ENCODE assay signal across 10 mouse cellular contexts in the genomic region with DNA sequence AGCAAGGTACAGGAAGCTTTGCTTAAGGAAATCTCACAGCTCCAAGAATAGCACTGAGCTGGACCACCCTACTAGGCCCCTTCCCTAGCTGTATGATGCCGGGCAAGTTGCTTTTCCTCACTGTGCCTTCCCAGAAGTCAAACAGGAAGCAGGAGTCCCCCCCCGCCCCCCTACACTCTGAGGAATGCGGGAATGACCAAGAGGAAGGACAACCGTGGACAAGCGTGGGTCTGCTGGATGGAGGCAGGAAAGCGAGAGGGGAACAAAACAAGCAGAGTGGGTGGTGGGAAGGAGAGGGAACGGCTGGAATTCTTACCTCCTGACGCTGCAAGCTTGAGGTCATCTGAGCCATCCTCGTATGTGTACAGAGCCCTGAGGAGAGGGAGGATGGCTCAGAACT. TPM values are rescaled to one million over a fixed set of nuclear protein-coding genes. Genes with fewer than 3 reads are reported as not detected.
DNase-seq lines count a peak whose midpoint lies in the region; ATAC-seq and TF ChIP-seq lines count a peak whose summit lies in the region.
"Had no signal": no experiment of that assay in that cellular context is flagged by ENCODE, and none has a peak within 500 bp of the region (broad histone marks: within the 10 kb centered on the region; RNA-seq: fewer than 3 reads in every experiment).

No protein-coding gene starts in this region.

- H3K4me2 ChIP-seq in heart, embryonic 12.5 days, result peak overlapping the region; percentile 4; the same call in 1 of the 2 replicates
- H3K4me2 ChIP-seq in limb, embryonic 15.5 days, result no peak overlapping the region

- peaks cover 55% of the 10 kb centered on the region for H3K4me1 ChIP-seq in heart, embryonic 12.5 days (replicated peaks)
- peaks cover 15% of the 10 kb centered on the region for H3K4me1 ChIP-seq in spleen, adult 2 months (ENCODE audit: control insufficient read depth, insufficient read depth, insufficient read length)
- H3K4me1 ChIP-seq in limb, embryonic 15.5 days, result peaks cover 51% of the 10 kb centered on the region

- H3K36me3 ChIP-seq in heart, embryonic 12.5 days, result peaks cover 37% of the 10 kb centered on the region
- H3K36me3 ChIP-seq in spleen, adult 2 months (ENCODE audit: control insufficient read depth, insufficient read depth, low read length), result no peaks in the 10 kb centered on the region
- H3K36me3 ChIP-seq in limb, embryonic 15.5 days, result peaks cover 44% of the 10 kb centered on the region

- no peak for ATAC-seq in heart, embryonic 12.5 days (ENCODE audit: insufficient number of reproducible peaks, low FRiP score)
- no peak for ATAC-seq in limb, embryonic 15.5 days (ENCODE audit: insufficient number of reproducible peaks, low FRiP score, low TSS enrichment, low read depth)
- ATAC-seq in monocyte, adult 5-6 weeks (replicated peaks; ENCODE audit: insufficient number of reproducible peaks, low FRiP score, low TSS enrichment, poor library complexity, severe bottlenecking), result no peak
- ATAC-seq: activated CD4-positive, CD25-positive, alpha-beta regulatory T cell, adult 4 months had no signal

- peaks cover 58% of the 10 kb centered on the region for H3K27me3 ChIP-seq in heart, embryonic 12.5 days (replicated peaks)
- peaks cover 16% of the 10 kb centered on the region for H3K27me3 ChIP-seq in spleen, adult 2 months (ENCODE audit: control insufficient read depth, insufficient read depth, low read length)
- no peaks in the 10 kb centered on the region for H3K27me3 ChIP-seq in limb, embryonic 15.5 days

- peaks cover 3% of the 10 kb centered on the region; the same call in 1 of the 2 replicates for H3K9me3 ChIP-seq in heart, embryonic 12.5 days (replicated peaks)
- no peaks in the 10 kb centered on the region for H3K9me3 ChIP-seq in limb, embryonic 15.5 days

- no peak for TF ChIP-seq CTCF in spleen, adult 2 months (IDR thresholded peaks at IDR 0.05; ENCODE audit: extremely low read depth, insufficient read depth, insufficient read length, insufficient replicate concordance)

- no peak for TF ChIP-seq POLR2A in spleen, adult 2 months (IDR thresholded peaks at IDR 0.05; ENCODE audit: low read depth, low read length)

- H3K4me3 ChIP-seq in heart, embryonic 12.5 days, result no peak overlapping the region
- no peak overlapping the region for H3K4me3 ChIP-seq in spleen, adult 2 months (ENCODE audit: extremely low read depth, insufficient read depth, insufficient read length)
- no peak overlapping the region for H3K4me3 ChIP-seq in limb, embryonic 15.5 days

- DNase-seq in heart, adult 18-20 months, result no peak
- DNase-seq in spleen, adult 2 months (ENCODE audit: low read depth in 1 of 2, low spot score in 2 of 2), result no peak
- DNase-seq in spleen, postnatal 4 days (ENCODE audit: low spot score in 2 of 2), result no peak
- DNase-seq in gastrocnemius, postnatal 25 days, result no peak
- DNase-seq in embryo, embryonic 9.5 days (ENCODE audit: extremely low spot score), result no peak

- H3K9ac ChIP-seq in heart, embryonic 12.5 days, result peak overlapping the region; percentile 25; the same call in 1 of the 2 replicates
- no peak overlapping the region for H3K9ac ChIP-seq in limb, embryonic 15.5 days
- H3K9ac ChIP-seq: liver, embryonic 14.5 days had no signal

- peak overlapping the region; percentile 22; the same call in 1 of the 2 replicates for H3K27ac ChIP-seq in heart, embryonic 12.5 days (ENCODE audit: poor library complexity, severe bottlenecking)
- H3K27ac ChIP-seq in spleen, adult 2 months (ENCODE audit: insufficient read depth, low read length), result peak overlapping the region; percentile 31; the same call in 1 of the 2 replicates
- peak overlapping the region; percentile 59; the same call in 1 of the 2 replicates for H3K27ac ChIP-seq in limb, embryonic 15.5 days
- H3K27ac ChIP-seq: liver, embryonic 14.5 days had no signal

- 31% methylated on average over 9 of the region's 9 CpGs for WGBS in heart, embryonic 12.5 days
- 77% methylated on average over 9 of the region's 9 CpGs for WGBS in spleen, adult 2 months
- WGBS in limb, embryonic 15.5 days, result 53% methylated on average over 9 of the region's 9 CpGs

RNA-seq across cellular contexts. Expression of gene Dbn1, which starts 4.8 kb away (rescaled TPM):
- polyA plus RNA-seq in heart, embryonic 12.5 days (2016; fragmentation: Nextera tagmentation; extraction: Ambion mirVana), result 101 TPM in 2 replicates
- 1 to 10 TPM; 5.7 to 6.4 TPM for total RNA-seq in heart, adult 18-20 months (2021)
- polyA plus RNA-seq in spleen, adult 2 months (2012; rRNA removed), result 12.8 and 14.2 TPM in 2 replicates
- polyA plus RNA-seq in limb, embryonic 15.5 days (2015; fragmentation: Nextera tagmentation; extraction: Ambion mirVana), result 162 and 172 TPM in 2 replicates
- 10 to 100 TPM; 10.3 to 16.1 TPM for total RNA-seq in gastrocnemius, postnatal 25 days (2021)
- 0.58 TPM in 1 of 3 replicates, not detected in the others for total RNA-seq in monocyte, adult 5-6 weeks (2017)

RNA-seq across cellular contexts. Expression of gene Prr7, which starts 19.0 kb away (rescaled TPM):
- 0.41 TPM in 1 of 2 replicates, not detected in the other for polyA plus RNA-seq in heart, embryonic 12.5 days (2016; fragmentation: Nextera tagmentation; extraction: Ambion mirVana)
- under 1 TPM; 0.45 to 0.82 TPM for total RNA-seq in heart, adult 18-20 months (2021)
- 16.2 and 33.9 TPM in 2 replicates for polyA plus RNA-seq in spleen, adult 2 months (2012; rRNA removed)
- 0.38 and 1.2 TPM in 2 replicates for polyA plus RNA-seq in limb, embryonic 15.5 days (2015; fragmentation: Nextera tagmentation; extraction: Ambion mirVana)
- under 1 TPM; 0.51 to 0.79 TPM for total RNA-seq in gastrocnemius, postnatal 25 days (2021)
- total RNA-seq in monocyte, adult 5-6 weeks (2017), result 2.2 to 3.8 TPM in 2 of 3 replicates, not detected in the other
- polyA plus RNA-seq: activated CD4-positive, CD25-positive, alpha-beta regulatory T cell, adult 4 months had no signal

RNA-seq across cellular contexts. Expression of gene Pdlim7, which starts 30.4 kb away (rescaled TPM):
- polyA plus RNA-seq in heart, embryonic 12.5 days (2016; fragmentation: Nextera tagmentation; extraction: Ambion mirVana), result 427 and 428 TPM in 2 replicates
- 10 to 100 TPM; 42.2 to 46.6 TPM for total RNA-seq in heart, adult 18-20 months (2021)
- polyA plus RNA-seq in spleen, adult 2 months (2012; rRNA removed), result 38.3 and 46.2 TPM in 2 replicates
- polyA plus RNA-seq in limb, embryonic 15.5 days (2015; fragmentation: Nextera tagmentation; extraction: Ambion mirVana), result 147 and 213 TPM in 2 replicates
- 100 to 1,000 TPM; 544 to 627 TPM for total RNA-seq in gastrocnemius, postnatal 25 days (2021)
- total RNA-seq in monocyte, adult 5-6 weeks (2017), result 4.7 to 13.5 TPM (median 10.5 TPM) in 3 replicates

RNA-seq across cellular contexts. Expression of gene Grk6, which starts 38.2 kb away (rescaled TPM):
- 27.6 and 29.1 TPM in 2 replicates for polyA plus RNA-seq in heart, embryonic 12.5 days (2016; fragmentation: Nextera tagmentation; extraction: Ambion mirVana)
- 10 to 100 TPM; 13.9 to 17.1 TPM for total RNA-seq in heart, adult 18-20 months (2021)
- 189 and 229 TPM in 2 replicates for polyA plus RNA-seq in spleen, adult 2 months (2012; rRNA removed)
- 34.3 and 39.0 TPM in 2 replicates for polyA plus RNA-seq in limb, embryonic 15.5 days (2015; fragmentation: Nextera tagmentation; extraction: Ambion mirVana)
- total RNA-seq in gastrocnemius, postnatal 25 days (2021), result 10 to 100 TPM in 1 of 2 experiments, 1 to 10 TPM in 1; 9.3 to 10.2 TPM
- total RNA-seq in monocyte, adult 5-6 weeks (2017), result 179 to 219 TPM (median 207 TPM) in 3 replicates

RNA-seq across cellular contexts. Expression of gene Dok3, which starts 46.0 kb away (rescaled TPM):
- polyA plus RNA-seq in heart, embryonic 12.5 days (2016; fragmentation: Nextera tagmentation; extraction: Ambion mirVana), result 1.4 and 1.7 TPM in 2 replicates
- 1 to 10 TPM; 1.6 to 3.3 TPM for total RNA-seq in heart, adult 18-20 months (2021)
- polyA plus RNA-seq in spleen, adult 2 months (2012; rRNA removed), result 248 and 364 TPM in 2 replicates
- polyA plus RNA-seq in limb, embryonic 15.5 days (2015; fragmentation: Nextera tagmentation; extraction: Ambion mirVana), result 4.7 and 5.7 TPM in 2 replicates
- 1 to 10 TPM in 1 of 2 experiments, under 1 TPM in 1; 1.00 to 1.0 TPM for total RNA-seq in gastrocnemius, postnatal 25 days (2021)
- total RNA-seq in monocyte, adult 5-6 weeks (2017), result 86.5 to 105 TPM (median 104 TPM) in 3 replicates

Comparison
In these comparisons a context has a peak if more than half of its experiments do, and no peak if none do; other contexts are left out.
1. RNA of gene Pdlim7, which starts 30.4 kb away (total RNA-seq): 544 to 627 TPM in gastrocnemius, postnatal 25 days; 42.2 to 46.6 TPM in heart, adult 18-20 months and 4.7 to 13.5 TPM in monocyte, adult 5-6 weeks; every median in the first group is over 10 times any median in the second.
2. Peak in every context shown above with its lines, with median percentiles within 50 percentile points of each other: H3K27ac ChIP-seq.